Mouse (Mus musculus) lung, adult 2 months (tissue): ENCODE results near the gene Gm49380.

ENCODE experiments used
- CTCF ChIP-seq: fragments of 200-500 bp; IDR thresholded peaks from 2 replicates; pipeline ENCODE4 v1.5.1; 2011; ENCODE audit warnings: mild to moderate bottlenecking, low read length, control low read depth; ENCODE audit not compliant: insufficient read depth
- POLR2A ChIP-seq: fragments of 200-500 bp; IDR thresholded peaks from 2 replicates; pipeline ENCODE4 v1.6.1; 2011; ENCODE audit warnings: low read depth, mild to moderate bottlenecking, control low read depth, low read length, borderline replicate concordance; ENCODE audit errors: extremely low read depth

DNA sequence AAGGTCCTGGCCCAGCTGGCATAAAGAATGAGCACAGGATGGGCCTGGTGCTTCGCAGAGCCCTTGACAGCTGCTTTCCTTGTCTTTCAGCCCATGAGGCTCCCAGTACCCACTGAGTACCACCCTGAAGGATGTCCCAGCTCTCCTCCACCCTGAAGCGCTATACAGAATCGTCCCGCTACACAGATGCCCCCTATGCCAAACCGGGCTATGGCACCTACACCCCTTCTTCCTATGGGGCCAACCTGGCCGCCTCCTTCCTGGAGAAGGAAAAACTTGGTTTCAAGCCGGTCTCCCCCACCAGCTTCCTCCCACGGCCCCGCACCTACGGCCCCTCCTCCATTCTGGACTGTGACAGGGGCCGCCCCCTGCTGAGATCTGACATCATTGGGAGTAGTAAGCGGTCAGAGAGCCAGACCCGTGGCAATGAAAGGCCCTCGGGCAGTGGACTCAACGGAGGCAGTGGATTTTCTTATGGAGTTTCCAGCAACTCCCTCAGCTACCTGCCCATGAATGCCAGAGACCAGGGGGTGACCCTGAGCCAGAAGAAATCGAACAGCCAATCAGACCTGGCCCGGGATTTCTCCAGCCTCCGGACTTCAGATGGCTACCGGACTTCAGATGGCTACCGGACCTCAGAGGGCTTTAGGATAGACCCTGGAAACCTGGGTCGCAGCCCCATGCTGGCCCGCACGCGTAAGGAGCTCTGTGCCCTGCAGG, 37.9 kb downstream of the Gm49380 start:
- no peak for TF ChIP-seq CTCF
- no peak for TF ChIP-seq POLR2A
